Mouse (Mus musculus) frontal cortex, postnatal 36 days (tissue): ENCODE data around the gene Zfp451.

Experiments
- DNase-seq, 2 experiments: peaks; one replicate each; pipeline ENCODE4 v3.0.0; 2022; ENCODE audit warnings: low spot score in 2 of 2

The Zfp451 gene

DNA sequence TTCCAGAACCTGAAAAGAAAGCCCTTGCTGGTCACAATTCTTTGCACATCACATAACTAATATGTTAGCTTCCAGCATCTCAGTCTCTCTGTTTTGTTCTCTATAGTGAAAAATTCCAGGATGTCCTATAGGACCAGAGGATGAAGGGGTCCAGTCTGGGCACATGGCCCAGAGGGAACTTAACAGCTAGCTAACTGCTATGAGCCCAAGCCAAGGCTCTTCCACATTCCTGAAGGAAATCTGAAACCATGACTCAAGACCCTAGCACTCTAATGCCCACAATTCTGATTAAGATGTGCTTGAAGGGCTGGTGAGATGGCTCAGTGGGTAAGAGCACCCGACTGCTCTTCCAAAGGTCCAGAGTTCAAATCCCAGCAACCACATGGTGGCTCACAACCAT is 96.8 kb downstream of the Zfp451 start:
- no peak for DNase-seq

DNA sequence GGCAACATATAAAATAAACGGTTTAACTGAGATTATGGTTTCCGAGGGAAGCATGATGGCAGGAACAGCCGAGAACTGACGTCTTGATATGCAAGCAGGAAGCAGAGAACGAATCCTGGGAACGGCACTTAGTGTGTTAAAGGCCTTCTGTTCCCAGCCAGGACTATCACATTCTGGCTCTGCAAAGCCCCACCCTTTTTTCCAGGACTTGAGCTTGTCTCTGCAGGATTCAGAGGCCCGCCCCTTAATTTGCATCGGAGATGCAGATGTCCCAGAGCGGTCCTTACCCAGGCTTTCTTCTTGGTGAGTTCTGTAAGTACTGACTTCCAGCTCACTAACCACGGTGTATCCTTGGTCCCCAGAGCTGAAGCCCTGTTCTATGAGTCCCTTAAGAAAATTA is 99.6 kb downstream of the Zfp451 start:
- no peak for DNase-seq

DNA sequence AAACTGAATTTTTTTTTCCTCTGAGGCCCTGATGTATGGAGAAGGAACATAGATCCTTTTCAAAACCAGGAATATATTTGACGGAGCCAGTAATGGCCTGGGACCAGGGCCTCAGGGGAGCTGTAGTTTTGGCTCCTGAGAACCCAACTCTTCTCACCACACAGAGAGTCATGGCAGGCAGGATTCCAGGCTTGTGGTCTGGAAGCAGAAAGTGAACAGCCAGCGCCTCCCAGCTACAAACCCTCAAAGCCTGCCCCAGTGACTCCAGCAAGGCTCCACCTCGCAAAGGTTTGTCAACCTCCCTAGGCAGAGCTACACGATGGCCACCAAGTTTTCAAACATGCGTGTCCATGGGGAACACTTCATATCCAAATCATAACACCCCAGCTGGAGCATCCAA is 102.4 kb downstream of the Zfp451 start:
- no peak for DNase-seq
